Mouse (Mus musculus) urinary bladder, postnatal 10 days (tissue): ENCODE measurements around the gene Glp2r.

Source experiments
- DNase-seq: peaks from one replicate; pipeline ENCODE4 v3.0.0; 2022; ENCODE audit warnings: low spot score

Glp2r gene

DNA sequence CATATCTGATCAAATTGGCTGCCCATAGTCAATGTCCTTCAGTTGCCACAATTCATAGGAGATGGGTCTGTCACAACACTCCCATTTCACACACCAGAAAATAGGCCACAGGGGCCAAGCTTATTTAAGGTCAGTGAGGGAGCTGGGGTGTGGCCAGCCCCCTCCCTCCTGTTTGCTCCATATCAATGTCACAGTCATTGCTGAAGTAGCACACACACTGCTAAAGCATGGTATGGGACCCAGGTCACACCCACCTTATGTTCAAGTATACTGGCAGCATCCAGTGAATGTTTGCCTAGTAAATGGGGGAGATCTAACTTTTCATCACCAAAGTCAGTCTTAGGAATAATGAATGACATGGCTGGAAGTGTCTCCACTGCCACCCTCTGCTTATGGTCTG, 42.2 kb downstream of the Glp2r start:
- DNase-seq: no peak

GRCm38 (mm10) chr11:67727095-67727494, 43.9 kb downstream of the Glp2r start:
- DNase-seq: no peak

DNA sequence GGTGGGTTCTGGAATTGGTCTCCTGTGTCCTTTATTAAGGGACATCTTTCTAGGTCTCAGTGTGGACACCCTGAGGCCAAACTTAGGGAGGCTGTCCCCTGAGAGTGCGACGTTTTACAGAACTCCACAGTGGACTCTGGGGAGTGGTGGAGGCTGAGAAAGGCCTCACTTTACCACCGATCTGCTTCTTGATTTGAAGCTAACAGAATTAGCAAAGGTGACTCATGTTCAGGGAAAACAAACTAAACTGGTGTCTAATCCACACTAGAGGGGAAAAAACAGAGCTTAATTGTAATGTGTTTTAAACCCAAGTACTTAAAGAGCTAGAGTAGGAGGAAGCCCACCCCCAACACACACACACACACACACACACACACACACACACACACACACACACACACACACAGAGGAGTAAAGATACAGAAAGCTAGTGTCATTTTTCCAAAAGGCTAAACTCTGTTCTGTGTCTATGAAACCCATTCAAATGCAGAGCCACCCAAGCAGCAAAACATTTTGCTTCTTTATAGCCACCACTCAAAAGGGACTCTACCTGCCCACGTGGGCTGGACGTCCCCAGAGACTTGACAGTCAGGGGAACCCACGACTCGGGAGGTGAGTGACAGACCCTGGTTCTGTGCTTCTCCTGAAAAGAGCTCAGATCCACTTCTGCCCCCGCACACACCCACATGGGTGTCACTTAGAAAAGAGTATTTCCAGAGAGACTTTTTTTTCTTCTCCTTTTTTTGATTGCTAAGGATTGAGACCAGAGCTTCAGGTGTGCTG, 47.5 kb downstream of the Glp2r start:
- DNase-seq: no peak

DNA sequence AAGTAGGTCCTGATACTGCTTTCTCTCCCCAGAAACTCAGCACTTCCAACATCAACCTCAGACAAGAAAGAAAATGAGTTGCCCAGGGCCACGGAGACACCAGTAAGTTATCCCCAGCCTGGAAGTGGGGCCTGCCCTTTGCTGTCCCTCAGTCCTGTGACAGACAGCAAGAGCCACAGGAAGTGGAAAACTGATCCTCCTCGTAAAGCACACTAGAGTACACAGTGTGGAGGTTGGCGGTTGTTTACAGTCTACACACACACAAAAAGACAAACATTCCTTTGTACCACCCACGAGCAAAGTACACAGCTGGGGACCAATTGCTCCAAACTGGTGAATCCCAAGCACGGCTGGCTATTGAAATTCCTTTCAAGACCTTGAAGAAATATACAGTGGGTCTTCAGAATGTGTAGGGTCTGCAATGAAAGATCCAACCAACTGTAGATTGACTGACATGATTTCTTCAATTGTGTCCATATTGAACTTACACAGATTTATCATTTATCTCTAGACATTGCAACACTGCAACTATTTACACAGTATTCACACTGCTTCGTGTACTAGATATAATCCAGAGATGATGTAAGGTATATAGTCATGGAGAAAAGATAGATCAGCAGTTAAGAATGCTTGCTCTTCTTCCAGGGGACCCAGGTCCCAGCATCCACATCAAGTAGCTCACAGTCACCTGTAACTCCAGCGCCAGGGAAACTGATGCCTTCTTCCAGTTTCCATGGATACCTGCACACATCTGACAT, 48.4 kb downstream of the Glp2r start:
- no peak for DNase-seq

DNA sequence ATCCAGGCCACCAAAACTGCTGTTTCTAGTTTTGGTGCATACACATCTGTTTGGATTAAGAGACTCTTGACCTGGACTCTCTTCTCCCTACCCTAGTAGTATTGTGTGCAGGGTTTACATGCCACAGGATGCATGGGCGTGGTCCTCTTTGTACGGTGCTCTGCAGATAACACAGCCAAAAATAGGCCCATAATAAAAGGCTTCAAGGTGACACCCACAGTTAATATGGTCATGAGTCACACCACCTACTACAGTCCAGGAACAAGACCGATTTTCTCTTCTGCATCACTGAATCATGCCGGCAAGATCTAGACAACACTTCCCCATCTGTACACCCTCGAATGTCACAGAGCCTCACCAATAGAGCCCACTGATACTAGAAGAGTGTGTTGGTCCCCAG, 49.5 kb downstream of the Glp2r start:
- no peak for DNase-seq

GRCm38 (mm10) chr11:67715382-67715781, 55.6 kb downstream of the Glp2r start:
- DNase-seq: no peak

- DNase-seq: no peak
Observed at GRCm38 (mm10) chr11:67712976-67713375, 58.0 kb downstream of the Glp2r start.

DNA sequence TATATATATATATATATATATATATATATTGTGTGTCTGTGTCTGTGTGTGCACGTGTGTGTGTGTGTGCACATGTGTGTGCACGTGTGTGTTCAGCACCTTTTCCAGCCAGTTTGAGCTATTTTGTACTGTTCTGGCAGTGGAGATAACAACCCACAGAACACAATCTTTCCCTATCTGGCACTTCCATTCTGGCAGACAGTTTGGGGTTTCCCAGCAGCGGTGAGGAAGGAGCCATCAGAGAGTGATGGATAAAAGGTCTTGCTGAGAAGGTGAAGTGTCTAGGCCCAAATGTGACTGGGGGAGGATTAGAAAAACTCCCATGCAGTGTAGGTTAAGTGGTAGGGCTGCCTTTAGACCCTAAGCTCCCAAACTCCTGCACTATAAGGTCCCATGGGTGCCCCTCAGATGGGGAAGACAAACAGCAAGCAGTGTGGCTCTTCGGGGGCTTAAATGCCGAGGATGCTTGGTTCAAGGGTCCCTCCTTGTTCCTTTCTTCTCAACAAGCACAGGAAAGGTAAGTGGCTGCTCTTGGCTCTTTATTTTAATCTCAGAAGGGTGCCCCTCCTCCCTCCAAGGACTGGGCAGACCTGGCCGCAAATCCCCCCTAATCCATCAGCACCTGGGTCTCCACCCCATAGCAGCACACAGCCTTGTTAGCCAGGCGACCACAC, 76.1 kb downstream of the Glp2r start, which contains the start of gene Rcvrn:
Rcvrn (plus strand) TSS at position 624 of the 674 bp plus-strand sequence.
- DNase-seq: no peak

GRCm38 (mm10) chr11:67686109-67686508, 84.8 kb downstream of the Glp2r start:
- DNase-seq: no peak

- DNase-seq: no peak
Observed at GRCm38 (mm10) chr11:67681871-67682270, 89.1 kb downstream of the Glp2r start.

DNA sequence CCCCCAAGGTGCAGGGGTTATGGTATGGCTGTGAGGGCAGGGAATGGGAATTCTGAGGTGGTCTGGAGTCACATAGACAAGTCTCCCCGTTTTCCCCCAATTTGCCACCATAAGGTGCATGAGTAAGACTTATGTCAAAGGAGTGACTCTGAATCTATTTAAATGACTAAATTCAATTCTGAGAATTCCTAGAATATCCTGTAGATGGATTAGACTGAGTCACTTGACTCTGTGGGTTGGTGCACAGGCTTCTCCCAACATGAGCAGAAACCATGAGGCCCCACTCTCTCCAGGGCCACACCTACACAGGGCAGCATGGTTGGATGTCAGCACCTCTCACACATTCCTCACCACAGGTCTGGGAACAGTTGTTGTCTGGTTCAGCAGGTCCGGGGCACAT, 91.0 kb downstream of the Glp2r start:
- no peak for DNase-seq

- DNase-seq: no peak
Observed at GRCm38 (mm10) chr11:67679300-67679699, 91.7 kb downstream of the Glp2r start.

- DNase-seq: no peak
Observed at GRCm38 (mm10) chr11:67675562-67676540, 95.1 kb downstream of the Glp2r start.

DNA sequence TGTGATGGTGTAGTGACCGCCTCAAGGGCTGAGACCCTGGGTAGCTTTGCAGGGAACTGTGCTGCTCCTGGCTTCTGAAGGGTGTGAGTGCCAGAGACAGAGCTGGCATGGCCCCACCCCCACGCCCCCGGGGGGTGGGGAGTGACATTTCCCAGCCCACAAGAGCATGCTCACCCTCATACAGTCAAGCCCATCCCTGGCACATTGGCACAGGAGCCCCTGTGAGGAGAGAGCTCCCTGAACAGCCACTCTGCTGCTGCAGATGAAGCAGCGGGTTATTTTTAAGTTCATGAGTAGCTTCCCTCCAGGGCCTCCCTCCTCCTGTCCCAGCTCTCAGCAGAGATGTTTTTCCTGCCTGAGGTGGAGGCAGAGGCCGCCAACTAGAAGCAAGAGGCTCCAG, 98.8 kb downstream of the Glp2r start:
- no peak for DNase-seq

DNA sequence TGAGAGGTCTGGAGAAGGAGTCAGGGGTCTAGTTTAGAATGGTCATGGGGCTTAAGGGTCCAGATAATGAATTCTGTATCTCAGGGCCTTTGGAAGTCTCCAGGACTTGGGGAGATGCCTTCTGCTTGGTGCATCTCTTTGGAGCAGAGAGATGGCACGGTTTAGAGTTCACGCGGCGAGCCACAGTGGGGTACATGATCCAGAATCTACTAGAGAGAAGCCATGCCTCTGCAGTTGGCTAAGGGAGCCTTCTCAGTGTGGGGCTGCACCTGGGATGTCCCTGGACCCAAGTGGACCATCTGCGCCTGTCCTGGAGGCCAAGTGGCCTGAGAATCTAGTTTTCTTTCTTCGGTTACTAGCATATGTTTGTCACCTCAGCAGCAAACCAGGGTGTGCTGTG, 100.9 kb downstream of the Glp2r start:
- no peak for DNase-seq

DNA sequence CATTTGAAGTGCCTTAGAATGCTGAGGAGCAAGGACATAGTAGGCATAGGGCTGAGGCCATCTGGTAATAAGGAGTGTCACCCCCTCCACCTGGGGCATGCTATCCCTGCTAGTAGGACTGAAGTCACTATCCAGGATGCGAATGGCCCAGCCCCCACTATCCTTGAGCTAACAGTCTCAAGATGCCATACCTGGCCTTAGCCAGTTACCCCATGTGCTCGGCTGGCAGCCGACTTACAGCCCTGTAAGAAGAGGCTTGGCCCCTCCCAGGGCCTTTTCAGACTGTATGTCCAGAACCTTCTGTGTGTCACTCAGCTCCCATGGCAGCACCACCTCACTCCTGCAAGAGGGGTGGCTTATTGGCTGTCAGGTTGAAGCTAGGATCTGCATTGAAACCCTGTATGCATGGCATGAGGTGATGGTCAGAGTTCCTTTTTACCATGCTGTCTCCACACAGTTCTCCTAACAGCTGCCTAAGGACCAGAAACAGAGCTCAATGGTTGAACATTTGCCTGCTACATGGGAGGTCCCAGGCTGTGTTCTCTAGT, 102.4 kb downstream of the Glp2r start:
- no peak for DNase-seq

GRCm38 (mm10) chr11:67667531-67668332, 103.2 kb downstream of the Glp2r start:
- DNase-seq: no peak

DNA sequence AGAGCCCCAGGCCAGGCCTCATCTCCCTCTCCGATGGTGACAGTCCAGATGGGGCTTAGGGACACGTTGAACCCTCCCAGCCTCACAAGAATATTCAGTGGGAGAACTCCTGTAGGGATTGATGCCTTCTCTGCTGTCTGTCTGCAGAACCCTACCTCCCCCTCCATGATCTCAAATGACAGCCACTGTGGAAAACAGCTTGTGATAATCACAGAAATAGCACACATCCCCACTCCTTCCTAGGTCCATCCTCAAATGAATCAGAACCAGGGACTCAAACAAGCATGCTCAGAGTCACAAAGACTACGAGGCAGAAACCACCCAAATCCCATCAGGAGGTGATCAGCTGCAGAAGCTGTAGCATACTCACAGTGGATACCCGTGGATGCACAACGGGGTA, 104.8 kb downstream of the Glp2r start:
- DNase-seq: no peak

DNA sequence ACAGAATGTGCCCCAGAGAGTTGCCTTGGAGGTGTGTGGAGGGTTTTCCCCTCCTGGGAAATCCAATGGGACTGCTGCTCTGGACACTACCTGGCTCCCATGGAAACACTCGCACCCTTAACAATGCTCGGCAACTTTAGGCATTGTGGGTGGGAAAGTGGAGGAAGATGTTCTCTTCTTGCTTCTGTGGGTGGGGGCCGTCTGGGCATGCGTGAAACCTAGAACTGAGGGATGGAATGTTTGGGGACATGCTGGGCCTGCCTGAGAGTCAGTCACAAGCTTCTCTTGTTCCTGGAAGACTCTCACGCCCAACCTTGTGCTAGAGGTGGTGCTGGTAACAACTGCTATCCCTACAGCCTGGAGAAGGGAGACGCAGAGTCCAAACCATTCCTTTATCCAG, 106.0 kb downstream of the Glp2r start:
- no peak for DNase-seq

GRCm38 (mm10) chr11:67664261-67664660, 106.7 kb downstream of the Glp2r start:
- no peak for DNase-seq

DNA sequence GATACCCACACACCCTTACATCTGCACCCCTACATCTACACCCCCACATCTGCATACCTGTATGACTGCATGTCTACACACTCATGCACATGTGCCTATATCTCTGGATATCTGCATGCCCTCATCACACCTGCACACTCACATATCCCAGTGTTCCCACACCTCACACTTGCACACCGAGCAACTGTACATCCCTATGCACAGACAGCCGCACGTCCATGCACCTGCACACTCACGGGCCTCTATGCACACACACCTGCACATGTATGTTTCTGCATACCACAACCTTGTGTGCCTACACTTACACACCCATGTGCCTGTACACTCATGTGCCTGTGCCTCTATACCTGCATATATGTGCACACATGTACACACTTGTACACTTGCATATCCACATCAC, 107.5 kb downstream of the Glp2r start:
- DNase-seq: no peak
